8 mouse cellular contexts compared by ENCODE assay signal in the genomic region with DNA sequence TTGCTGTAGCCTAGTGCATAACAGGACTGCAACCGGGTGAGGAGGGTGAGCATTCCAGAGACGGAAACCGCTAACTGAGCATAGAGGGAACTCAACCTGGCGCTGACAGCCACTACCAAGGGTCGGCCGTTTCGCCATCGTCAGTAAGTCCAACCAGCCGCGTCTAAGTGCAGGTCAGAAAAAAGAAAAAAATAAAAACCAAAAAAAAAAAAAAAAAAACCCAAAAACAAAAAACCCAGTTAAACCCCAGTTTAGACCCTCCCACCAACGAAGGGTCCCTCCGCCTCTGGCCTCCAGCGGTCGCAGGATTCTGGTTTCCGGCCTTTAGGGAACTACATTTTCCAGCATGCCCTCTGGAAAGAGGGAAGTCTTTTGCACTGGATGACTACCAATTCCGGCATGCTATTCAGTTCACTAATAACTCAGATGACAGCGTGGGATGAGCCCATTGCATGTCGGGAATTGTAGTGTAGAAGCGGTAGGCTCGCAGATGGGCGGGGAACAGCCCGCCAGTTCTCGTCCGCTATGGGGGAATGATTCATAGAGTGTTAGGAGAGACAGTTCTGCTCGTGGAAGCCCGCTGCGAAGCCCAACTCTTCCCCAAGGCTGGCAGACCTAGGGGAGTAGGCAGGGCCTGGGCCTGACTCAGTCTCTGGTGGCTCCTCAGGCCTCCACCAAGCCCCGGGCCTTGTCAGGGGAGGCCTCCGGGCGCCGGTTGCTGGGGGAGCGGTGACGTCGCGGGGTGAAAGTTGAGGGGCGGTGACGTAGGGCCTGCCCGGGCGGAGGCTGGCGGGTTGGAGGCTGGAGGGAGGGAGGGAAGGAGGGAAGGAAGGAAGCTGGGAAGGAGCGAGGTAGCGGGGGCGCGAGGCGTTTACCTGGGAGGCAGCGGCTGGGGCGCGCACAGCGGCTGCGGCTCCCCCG. TPM values are rescaled to one million over a fixed set of nuclear protein-coding genes. Genes with fewer than 3 reads are reported as not detected.
A peak's percentile ranks its signal among the peaks of the same experiment; 100 is the strongest.
DNase-seq lines count a peak whose midpoint lies in the region; ATAC-seq and TF ChIP-seq lines count a peak whose summit lies in the region.

A gene (plus strand): TSS at position 807 of the 921 bp plus-strand sequence.

- peaks cover 10% of the 10 kb centered on the region for H3K4me1 ChIP-seq in heart, embryonic 12.5 days (replicated peaks)
- 0 out of 2 replicates have a peak, but pooled peaks cover 12% of the 10 kb centered on the region for H3K4me1 ChIP-seq in kidney, postnatal 0 days (replicated peaks; ENCODE audit: insufficient read depth, low read length)
- peaks cover 18% of the 10 kb centered on the region for H3K4me1 ChIP-seq in liver, embryonic 11.5 days (replicated peaks; ENCODE audit: control insufficient read depth, insufficient read depth, low read length)
- peaks cover 10% of the 10 kb centered on the region for H3K4me1 ChIP-seq in stomach, embryonic 14.5 days (ENCODE audit: control insufficient read depth, insufficient read depth, low read length)

- ATAC-seq in erythroid progenitor cell, adult 5-6 weeks (replicated peaks; ENCODE audit: low FRiP score, poor library complexity, severe bottlenecking): peak; percentile 97
- ATAC-seq in heart, embryonic 12.5 days (ENCODE audit: insufficient number of reproducible peaks, low FRiP score): peak; percentile 97
- ATAC-seq in kidney, postnatal 0 days (replicated peaks; ENCODE audit: low FRiP score, low read depth): peak; percentile 97
- peak; percentile 96 for ATAC-seq in liver, embryonic 11.5 days (replicated peaks; ENCODE audit: low FRiP score)
- peak; percentile 96 for ATAC-seq in stomach, embryonic 14.5 days (ENCODE audit: insufficient number of reproducible peaks, insufficient read depth, low FRiP score, low read depth)

- H3K9me3 ChIP-seq in heart, embryonic 12.5 days (replicated peaks): no peaks in the 10 kb centered on the region
- no peaks in the 10 kb centered on the region for H3K9me3 ChIP-seq in kidney, postnatal 0 days (replicated peaks; ENCODE audit: low read length)
- H3K9me3 ChIP-seq in liver, embryonic 11.5 days (ENCODE audit: control insufficient read depth, low read length): no peaks in the 10 kb centered on the region
- no peaks in the 10 kb centered on the region for H3K9me3 ChIP-seq in stomach, embryonic 14.5 days (ENCODE audit: control insufficient read depth, low read depth, low read length)

- H3K27ac ChIP-seq in heart, embryonic 12.5 days (ENCODE audit: poor library complexity, severe bottlenecking): peak within 1 kb of the TSS; percentile 96
- peak within 1 kb of the TSS; percentile 92 for H3K27ac ChIP-seq in kidney, postnatal 0 days
- H3K27ac ChIP-seq in liver, embryonic 11.5 days (ENCODE audit: low read depth, low read length): peak within 1 kb of the TSS; percentile 83
- peak within 1 kb of the TSS; percentile 87 for H3K27ac ChIP-seq in stomach, embryonic 14.5 days (ENCODE audit: low read length)

- WGBS in heart, embryonic 12.5 days: under 1% methylated on average over 48 of the region's 51 CpGs
- WGBS in kidney, postnatal 0 days: 0% methylated on average over 46 of the region's 51 CpGs
- WGBS in liver, embryonic 11.5 days: under 1% methylated on average over 51 of the region's 51 CpGs
- under 1% methylated on average over 51 of the region's 51 CpGs for WGBS in stomach, embryonic 14.5 days

- H3K27me3 ChIP-seq in heart, embryonic 12.5 days (replicated peaks): no peaks in the 10 kb centered on the region
- no peaks in the 10 kb centered on the region for H3K27me3 ChIP-seq in kidney, postnatal 0 days (ENCODE audit: insufficient read depth, low read length)
- H3K27me3 ChIP-seq in liver, embryonic 11.5 days (replicated peaks; ENCODE audit: control insufficient read depth, insufficient read depth, low read length): no peaks in the 10 kb centered on the region
- H3K27me3 ChIP-seq in stomach, embryonic 14.5 days (ENCODE audit: control insufficient read depth, insufficient read depth, low read length): no peaks in the 10 kb centered on the region

- DNase-seq in CD4-positive helper T cell, adult 2 months (ENCODE audit: low read depth, low spot score): peak; percentile 94
- peak; percentile 99 for DNase-seq in brain, embryonic 18.5 days (ENCODE audit: low read depth, low spot score)
- peak; percentile 100 for DNase-seq in kidney, postnatal 0 days (ENCODE audit: low spot score)
- DNase-seq in liver, embryonic 11.5 days (ENCODE audit: low spot score): peak; percentile 99
- DNase-seq in naive thymus-derived CD4-positive, alpha-beta T cell, adult 2 months (ENCODE audit: low read depth): peak; percentile 93

- no peaks in the 10 kb centered on the region for H3K36me3 ChIP-seq in heart, embryonic 12.5 days
- no peaks in the 10 kb centered on the region for H3K36me3 ChIP-seq in kidney, postnatal 0 days (ENCODE audit: insufficient read depth, low read length)
- no peaks in the 10 kb centered on the region for H3K36me3 ChIP-seq in liver, embryonic 11.5 days (ENCODE audit: control insufficient read depth, insufficient read depth, low read length)
- no peaks in the 10 kb centered on the region; the same call in 1 of the 2 replicates for H3K36me3 ChIP-seq in stomach, embryonic 14.5 days (ENCODE audit: control insufficient read depth, insufficient read depth, low read length)

- H3K4me3 ChIP-seq in heart, embryonic 12.5 days: peak within 1 kb of the TSS; percentile 91
- peak within 1 kb of the TSS; percentile 85 for H3K4me3 ChIP-seq in kidney, postnatal 0 days (replicated peaks; ENCODE audit: low read depth, low read length)
- peak within 1 kb of the TSS; percentile 76 for H3K4me3 ChIP-seq in liver, embryonic 11.5 days (ENCODE audit: low read depth, low read length)
- peak within 1 kb of the TSS; percentile 69 for H3K4me3 ChIP-seq in stomach, embryonic 14.5 days (ENCODE audit: low read depth, low read length)

- H3K9ac ChIP-seq in heart, embryonic 12.5 days: peak within 1 kb of the TSS; percentile 94
- peak within 1 kb of the TSS; percentile 80 for H3K9ac ChIP-seq in kidney, postnatal 0 days (ENCODE audit: low read depth, low read length)
- H3K9ac ChIP-seq in liver, embryonic 11.5 days (ENCODE audit: low read depth, low read length): peak within 1 kb of the TSS; percentile 67
- H3K9ac ChIP-seq in stomach, embryonic 14.5 days (replicated peaks; ENCODE audit: low read depth, low read length): peak within 1 kb of the TSS; percentile 77

- TF ChIP-seq CTCF in kidney, postnatal 0 days (IDR thresholded peaks at IDR 0.05; ENCODE audit: low read depth): no peak

- peak within 1 kb of the TSS; percentile 79 for H3K4me2 ChIP-seq in heart, embryonic 12.5 days
- peak within 1 kb of the TSS; percentile 68 for H3K4me2 ChIP-seq in kidney, postnatal 0 days (ENCODE audit: low read length)
- peak within 1 kb of the TSS; percentile 88 for H3K4me2 ChIP-seq in liver, embryonic 11.5 days
- peak within 1 kb of the TSS; percentile 63 for H3K4me2 ChIP-seq in stomach, embryonic 14.5 days (replicated peaks; ENCODE audit: low read depth, low read length)

RNA-seq across cellular contexts. Expression of the gene that starts here (rescaled TPM):
- total RNA-seq in erythroid progenitor cell, adult 5-6 weeks (2015; ENCODE audit: low replicate concordance): 5.0 and 8.4 TPM in 2 replicates
- total RNA-seq in erythroid progenitor cell, adult 5-6 weeks (2017; ENCODE audit: low replicate concordance): 6.5 and 6.8 TPM in 2 replicates
- polyA plus RNA-seq in heart, embryonic 12.5 days (2016; fragmentation: Nextera tagmentation; extraction: Ambion mirVana): 20.7 and 20.8 TPM in 2 replicates
- 16.3 and 17.2 TPM in 2 replicates for polyA plus RNA-seq in kidney, postnatal 0 days (2015; fragmentation: Nextera tagmentation; extraction: Ambion mirVana)
- polyA plus RNA-seq in liver, embryonic 11.5 days (2014; fragmentation: Nextera tagmentation; extraction: Ambion mirVana): 9.7 and 11.8 TPM in 2 replicates
- 21.9 and 22.2 TPM in 2 replicates for polyA plus RNA-seq in stomach, embryonic 14.5 days (2014; fragmentation: Nextera tagmentation; extraction: Ambion mirVana)

Comparison
In these comparisons a context has a peak if more than half of its experiments do, and no peak if none do; other contexts are left out.
1. Peak in every context shown above with its lines: DNase-seq, ATAC-seq, H3K4me3 ChIP-seq and H3K27ac ChIP-seq.